Mouse (Mus musculus): ENCODE results near the gene Ngef.
"Not testable (repeated sequence)": the region's sequence is repeated elsewhere in the genome, so short reads cannot be mapped to it uniquely, and the experiment has no call there.

Ngef gene

GRCm38 (mm10) chr1:87471914-87472313, 101.8 kb downstream of the Ngef start:
- DNase-seq: no peak

DNA sequence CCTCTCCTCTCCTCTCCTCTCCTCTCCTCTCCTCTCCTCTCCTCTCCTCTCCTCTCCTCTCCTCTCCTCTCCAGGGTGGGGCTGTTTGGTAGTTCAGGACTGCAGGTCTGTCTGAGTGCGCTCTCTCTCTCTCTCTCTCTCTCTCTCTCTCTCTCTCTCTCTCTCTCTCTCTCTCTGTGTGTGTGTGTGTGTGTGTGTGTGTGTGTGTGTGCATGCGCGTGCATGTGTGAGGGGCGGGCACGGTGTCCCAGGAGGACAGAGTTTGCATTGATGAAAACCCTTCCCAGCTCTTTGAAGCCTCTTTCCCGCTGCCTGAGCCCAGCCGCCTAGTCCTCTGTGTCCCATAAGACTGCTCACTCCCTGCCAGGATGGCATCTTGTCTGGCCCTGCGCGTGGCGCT, 103.7 kb downstream of the Ngef start, which contains the start of gene Snorc:
Gene Snorc, plus strand, starts transcription at position 301 of the 400 bp plus-strand sequence.
- DNase-seq: not testable (repeated sequence)

DNA sequence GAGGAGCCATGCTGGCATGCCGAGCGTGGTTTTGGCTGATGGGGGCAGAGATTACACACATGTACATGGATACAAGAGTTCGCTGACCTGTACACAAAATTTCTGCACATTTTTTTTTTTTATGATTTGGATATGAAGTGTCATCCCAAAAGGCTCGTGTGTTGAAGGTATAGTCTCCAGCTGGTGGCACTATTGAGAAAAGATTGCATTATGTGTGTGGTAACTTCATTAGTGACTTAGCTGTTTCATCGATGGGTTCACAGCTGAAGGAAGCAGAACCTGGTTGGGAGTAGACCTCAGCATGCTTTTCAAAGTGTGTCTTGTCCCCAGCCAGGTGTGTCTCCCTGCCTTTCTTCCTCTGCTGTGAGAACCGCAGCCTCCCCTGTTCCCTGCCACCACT, 105.3 kb downstream of the Ngef start:
- DNase-seq: no peak

DNA sequence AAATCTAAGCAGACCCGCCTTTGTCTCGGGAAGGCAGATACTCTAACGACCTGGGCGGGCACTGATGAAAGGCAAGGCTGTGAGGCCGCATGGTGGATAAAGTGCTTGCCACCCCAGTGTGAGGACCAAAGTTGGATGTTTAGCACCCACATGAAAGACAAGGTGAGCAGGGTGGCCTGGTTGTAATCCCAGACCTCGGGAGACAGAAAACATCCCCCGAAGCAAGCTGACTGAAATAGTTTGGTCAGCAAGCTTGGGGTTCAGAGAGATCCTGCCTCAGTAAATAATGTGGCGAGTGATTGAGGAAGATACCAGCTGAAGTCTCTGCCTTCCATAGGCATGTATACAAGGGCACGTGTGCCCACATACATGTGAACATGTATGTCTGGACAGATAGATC, 106.2 kb downstream of the Ngef start:
- DNase-seq: no peak

DNA sequence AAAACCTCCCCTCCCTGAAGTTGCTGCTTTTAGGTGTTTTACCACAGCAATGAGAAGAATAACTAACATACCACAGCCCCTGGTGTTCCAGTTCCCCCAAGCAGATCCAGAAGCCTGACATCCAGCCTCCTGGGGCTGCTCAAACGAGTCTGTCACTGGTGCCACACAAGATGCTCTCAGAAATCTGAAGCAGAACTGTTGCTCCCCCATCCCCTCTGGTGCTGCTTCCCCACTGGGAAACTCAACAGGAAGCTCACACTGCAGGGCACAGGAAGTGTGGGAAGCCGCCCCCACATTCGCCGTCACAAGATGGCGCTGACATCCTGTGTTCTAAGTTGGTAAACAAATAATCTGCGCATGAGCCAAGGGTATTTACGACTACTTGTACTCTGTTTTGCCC, 113.8 kb downstream of the Ngef start:
- DNase-seq: not testable (repeated sequence)

DNA sequence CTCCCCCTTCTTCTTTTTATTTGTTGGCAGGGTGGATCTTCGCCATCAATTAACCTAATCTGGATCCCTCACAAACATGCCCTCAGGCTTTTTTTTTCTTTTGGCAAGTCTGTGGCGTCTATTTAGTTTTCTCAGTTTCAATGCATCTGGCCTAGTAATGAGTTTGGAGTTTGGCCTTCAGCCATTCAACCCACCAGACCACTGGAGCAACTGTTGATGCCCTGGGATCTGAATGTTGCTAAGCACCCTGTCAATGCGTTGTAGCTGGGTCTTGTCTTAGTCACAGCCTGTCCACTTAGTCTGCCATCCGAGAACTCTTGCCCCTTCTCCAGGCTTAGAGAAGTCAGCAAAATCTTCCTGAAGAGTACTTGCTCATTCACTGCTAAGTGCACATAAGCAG, 115.6 kb downstream of the Ngef start:
- no peak for DNase-seq

DNA sequence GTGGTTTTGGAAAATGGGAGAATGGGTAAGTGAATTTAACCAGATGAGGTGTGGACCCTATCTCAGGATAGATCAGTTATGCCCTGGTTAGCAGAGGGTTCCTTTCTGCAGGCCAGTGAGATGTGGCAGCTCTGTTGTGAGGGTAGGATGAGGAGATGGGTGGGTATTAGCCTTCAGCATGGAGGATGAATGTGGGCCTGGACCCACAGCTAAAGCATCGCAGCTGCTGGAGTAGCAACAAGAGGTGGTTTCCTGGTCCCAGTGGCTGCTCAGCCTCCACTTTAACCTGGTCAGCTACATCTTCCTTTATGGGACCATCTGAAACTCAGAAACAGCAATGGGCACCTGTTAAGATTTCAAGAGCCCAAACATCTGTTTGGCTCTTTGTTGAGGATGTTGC, 117.2 kb downstream of the Ngef start:
- DNase-seq: no peak

DNA sequence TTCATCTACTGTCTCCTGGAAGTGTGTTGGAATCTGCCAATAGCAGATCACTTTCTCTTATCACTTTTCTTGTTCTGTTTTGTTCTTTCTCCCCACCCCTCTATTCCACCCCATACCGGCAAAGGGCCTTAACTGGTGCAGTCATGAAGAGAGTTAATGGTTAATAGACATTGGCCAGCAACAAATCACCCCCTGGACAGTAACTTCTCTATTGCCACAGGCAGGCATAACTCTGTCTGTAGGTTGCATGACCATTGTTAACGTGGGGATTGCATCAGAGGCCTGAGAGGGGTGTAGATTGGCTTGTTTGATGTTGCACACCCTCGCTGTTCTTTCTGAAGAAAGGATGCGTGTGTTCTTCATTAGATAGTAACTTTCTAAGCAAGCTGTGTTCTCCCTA, 124.2 kb downstream of the Ngef start:
- DNase-seq: no peak

DNA sequence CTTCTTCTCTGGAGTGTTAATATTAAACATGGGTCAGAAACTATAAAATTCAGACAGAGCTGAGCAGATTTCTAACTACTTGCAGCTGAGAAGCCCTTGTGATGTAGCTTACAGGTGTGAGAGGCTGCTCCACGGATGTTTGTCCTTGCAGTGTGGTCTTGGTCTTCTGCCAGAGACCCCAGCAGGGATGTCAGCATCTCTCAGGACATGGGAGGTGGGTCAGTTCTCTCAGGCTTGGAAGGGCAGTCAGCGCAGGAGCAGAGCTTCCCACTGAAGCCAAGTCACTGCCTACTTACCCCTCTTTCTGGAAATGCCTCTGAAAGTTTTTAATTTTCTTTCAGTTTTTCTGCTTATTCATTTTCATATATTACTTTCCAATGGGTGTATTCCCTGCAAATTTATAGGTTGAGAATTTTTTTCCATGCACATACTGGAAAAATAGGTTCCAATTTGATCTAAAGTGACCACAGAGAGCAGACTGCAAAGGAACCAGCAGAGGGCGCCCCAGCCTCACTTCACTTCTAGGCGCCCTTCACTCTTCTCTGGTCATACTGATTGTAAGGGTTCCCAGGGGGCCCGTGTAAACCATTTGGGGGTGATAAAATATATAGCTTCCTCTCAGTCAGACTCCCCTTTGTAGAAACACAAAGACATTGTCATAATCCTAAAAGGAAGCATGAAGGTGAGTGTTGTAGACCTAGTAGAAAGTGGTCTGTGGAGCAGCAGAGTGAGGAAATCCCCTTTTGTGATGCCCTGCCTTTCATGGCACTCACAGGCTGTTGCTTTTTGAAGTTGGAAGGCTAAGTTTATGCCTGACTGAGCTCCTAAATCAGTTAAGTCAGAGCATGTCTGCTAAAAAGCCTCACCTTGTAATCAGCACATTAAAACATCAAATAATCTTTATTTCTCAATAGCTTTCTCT, 126.2 kb downstream of the Ngef start:
- DNase-seq: peak; percentile 81 to 84

DNA sequence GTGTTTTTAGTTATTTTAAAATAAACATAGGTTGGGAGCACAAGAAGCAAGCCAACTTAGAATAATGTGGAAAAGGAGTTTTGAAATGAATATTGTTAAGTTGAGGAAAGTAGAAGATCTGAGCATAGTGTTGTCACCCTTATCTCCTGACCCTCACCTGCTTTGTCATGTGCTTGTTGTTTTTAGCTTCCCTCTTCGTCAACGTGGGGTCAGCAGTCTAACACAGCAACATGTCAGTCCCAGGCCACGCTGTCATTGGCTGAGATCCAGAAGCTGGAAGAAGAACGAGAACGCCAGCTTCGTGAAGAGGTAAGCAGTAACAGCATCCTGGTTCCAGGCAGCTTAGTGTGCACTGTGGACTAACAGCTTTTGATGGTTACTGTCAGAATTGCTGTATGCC, 137.1 kb downstream of the Ngef start:
- DNase-seq: no peak

GRCm38 (mm10) chr1:87435125-87435524, 138.5 kb downstream of the Ngef start:
- DNase-seq: no peak
